Mouse (Mus musculus) effector memory CD4-positive, alpha-beta T cell, adult 7 months (primary cell): ENCODE data around the gene Nlk. TPM values are rescaled to one million over a fixed set of nuclear protein-coding genes. Genes with fewer than 3 reads are reported as not detected.

ENCODE experiments used
- polyA plus RNA-seq: library from polyadenylated mRNA; unstranded; fragments of 100-300 nt; shearing (Covaris generic); gene quantifications from one replicate; pipeline ENCODE4 v1.2.1, GENCODE M21; 2017

The Nlk gene
- 5.7 TPM for polyA plus RNA-seq

DNA sequence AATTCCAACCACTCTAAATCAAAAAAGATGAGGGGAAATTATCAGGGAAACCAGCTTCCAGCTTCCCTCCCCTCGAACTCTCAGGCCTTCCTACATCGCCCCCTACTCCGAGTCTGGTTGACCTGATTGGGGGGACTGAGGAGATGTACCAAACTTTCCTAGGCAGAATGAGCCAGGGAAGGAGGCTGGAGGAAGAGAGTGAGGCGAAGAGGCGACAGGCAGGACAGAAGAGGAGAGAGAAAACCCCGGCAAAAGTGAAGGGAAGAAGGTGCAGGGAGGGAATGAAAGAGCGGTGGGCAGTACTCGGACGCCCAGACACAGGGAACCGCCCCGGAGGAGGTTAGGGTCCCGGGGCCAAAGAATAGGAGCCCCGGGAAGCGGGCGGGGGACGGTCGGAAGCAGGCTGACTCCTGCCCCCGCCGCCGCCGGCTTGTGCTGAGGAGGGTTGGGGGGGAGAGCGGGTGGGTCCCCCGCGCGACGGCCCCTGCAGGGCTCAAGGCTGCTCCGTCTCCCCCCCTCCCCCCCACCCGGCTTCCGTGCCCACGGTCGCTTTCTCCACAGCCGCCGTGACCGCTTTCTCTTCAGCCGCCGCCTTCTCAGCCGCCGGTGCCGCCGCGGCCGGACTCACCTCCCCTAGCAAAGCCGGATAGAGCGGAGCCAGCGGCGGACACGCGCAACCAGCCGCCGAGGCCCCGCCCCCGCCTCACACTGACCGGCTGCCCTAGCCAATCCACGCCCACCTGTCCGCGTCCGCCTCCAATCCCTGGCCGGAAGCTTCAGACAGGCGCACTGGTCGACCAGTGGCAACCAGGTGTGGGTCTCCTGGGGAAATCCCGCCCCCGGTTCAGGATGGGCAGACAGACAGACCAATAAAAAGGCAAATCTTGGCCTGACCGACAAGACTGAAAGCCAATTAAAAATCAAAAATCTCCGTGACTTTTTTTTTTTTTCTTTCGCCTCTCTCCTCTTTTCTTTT is at the start of gene Nlk:
Gene Nlk, minus strand, starts transcription at position 597 of the 976 bp plus-strand sequence.

GRCm38 (mm10) chr11:78550168-78551058 is 146.8 kb downstream of the Nlk start, which contains the start of gene Tmem97:
Gene Tmem97 (minus strand): TSS chr11:78550777.

GRCm38 (mm10) chr11:78536080-78536689 is 161.0 kb downstream of the Nlk start, which contains the start of the genes Tnfaip1 and Ift20:
Gene Tnfaip1 (minus strand): TSS chr11:78536332.
Gene Ift20 (plus strand): TSS chr11:78536361.

Other genes with a start within 250 kb of the Nlk start
- 0.62 TPM for gene Slc46a1, start 231.7 kb downstream of the Nlk start, polyA plus RNA-seq
- gene Sarm1, start 199.6 kb downstream of the Nlk start, polyA plus RNA-seq: 2.6 TPM
- not detected for gene Vtn, start 198.3 kb downstream of the Nlk start, polyA plus RNA-seq
- not detected for gene Sebox, start 193.9 kb downstream of the Nlk start, polyA plus RNA-seq
- 17.1 TPM for gene Tmem199, start 185.2 kb downstream of the Nlk start, polyA plus RNA-seq
- gene Poldip2, start 185.2 kb downstream of the Nlk start, polyA plus RNA-seq: 33.7 TPM
- gene Tnfaip1, start 161.0 kb downstream of the Nlk start, polyA plus RNA-seq: 15.2 TPM
- 61.7 TPM for gene Ift20, start 161.0 kb downstream of the Nlk start, polyA plus RNA-seq
- 16.8 TPM for gene Tmem97, start 146.6 kb downstream of the Nlk start, polyA plus RNA-seq
- 20.7 TPM for gene Ccnq, start 54.4 kb upstream of the Nlk start, polyA plus RNA-seq
- 12.3 TPM for gene Lyrm9, start 129.2 kb upstream of the Nlk start, polyA plus RNA-seq
- gene Nos2, start 223.4 kb upstream of the Nlk start, polyA plus RNA-seq: not detected